15 mouse cellular contexts compared by ENCODE assay signal in genomic region chr16:21637201-21637819, GRCm38 (mm10). TPM values are rescaled to one million over a fixed set of nuclear protein-coding genes. Genes with fewer than 3 reads are reported as not detected.
A peak's percentile ranks its signal among the peaks of the same experiment; 100 is the strongest.
DNase-seq lines count a peak whose midpoint lies in the region; ATAC-seq and TF ChIP-seq lines count a peak whose summit lies in the region.
"Had no signal": no experiment of that assay in that cellular context is flagged by ENCODE, and none has a peak within 500 bp of the region (broad histone marks: within the 10 kb centered on the region; RNA-seq: fewer than 3 reads in every experiment).

No protein-coding gene starts in this region.

- no peaks in the 10 kb centered on the region for H3K27me3 ChIP-seq in liver, adult 2 months (ENCODE audit: control insufficient read depth, insufficient read depth, low read length)
- H3K27me3 ChIP-seq in liver, embryonic 11.5 days (replicated peaks; ENCODE audit: control insufficient read depth, insufficient read depth, low read length) = no peaks in the 10 kb centered on the region
- no peaks in the 10 kb centered on the region for H3K27me3 ChIP-seq in heart, embryonic 13.5 days (replicated peaks)
- no peaks in the 10 kb centered on the region for H3K27me3 ChIP-seq in liver, postnatal 0 days (ENCODE audit: insufficient read depth, low read length)
- no peaks in the 10 kb centered on the region for H3K27me3 ChIP-seq in forebrain, embryonic 15.5 days
- H3K27me3 ChIP-seq: embryonic facial prominence, embryonic 15.5 days; limb, embryonic 13.5 days; neural tube, embryonic 13.5 days had no signal

- no peaks in the 10 kb centered on the region for H3K36me3 ChIP-seq in liver, adult 2 months (ENCODE audit: control insufficient read depth, insufficient read depth, low read length)
- no peaks in the 10 kb centered on the region for H3K36me3 ChIP-seq in liver, embryonic 11.5 days (ENCODE audit: control insufficient read depth, insufficient read depth, low read length)
- H3K36me3 ChIP-seq in heart, embryonic 13.5 days = peaks cover 7% of the 10 kb centered on the region; the same call in 1 of the 2 replicates
- no peaks in the 10 kb centered on the region for H3K36me3 ChIP-seq in liver, postnatal 0 days (replicated peaks; ENCODE audit: insufficient read depth, low read length)
- H3K36me3 ChIP-seq in forebrain, embryonic 15.5 days = 0 out of 2 replicates have a peak, but pooled peaks cover 2% of the 10 kb centered on the region
- H3K36me3 ChIP-seq: embryonic facial prominence, embryonic 15.5 days; limb, embryonic 13.5 days had no signal

- no peak overlapping the region for H3K4me2 ChIP-seq in liver, embryonic 11.5 days
- H3K4me2 ChIP-seq in heart, embryonic 13.5 days = no peak overlapping the region
- H3K4me2 ChIP-seq in liver, postnatal 0 days (ENCODE audit: low read depth, low read length) = no peak overlapping the region
- no peak overlapping the region for H3K4me2 ChIP-seq in forebrain, embryonic 15.5 days (replicated peaks)
- H3K4me2 ChIP-seq: embryonic facial prominence, embryonic 15.5 days; limb, embryonic 13.5 days; neural tube, embryonic 13.5 days had no signal

- no peak for TF ChIP-seq POLR2A in liver, adult 2 months (IDR thresholded peaks at IDR 0.05; ENCODE audit: extremely low read depth, insufficient read depth, low read length)

- TF ChIP-seq CTCF in liver, adult 2 months (IDR thresholded peaks at IDR 0.05; ENCODE audit: low read depth, low read length) = no peak
- no peak for TF ChIP-seq CTCF in liver, postnatal 0 days (IDR thresholded peaks at IDR 0.05; ENCODE audit: low read depth)

- peaks cover 9% of the 10 kb centered on the region for H3K4me1 ChIP-seq in liver, adult 2 months (ENCODE audit: control insufficient read depth, insufficient read depth, low read length)
- H3K4me1 ChIP-seq in liver, embryonic 11.5 days (replicated peaks; ENCODE audit: control insufficient read depth, insufficient read depth, low read length) = peaks cover 5% of the 10 kb centered on the region; the same call in 1 of the 2 replicates
- peaks cover 40% of the 10 kb centered on the region for H3K4me1 ChIP-seq in heart, embryonic 13.5 days
- peaks cover 15% of the 10 kb centered on the region for H3K4me1 ChIP-seq in liver, postnatal 0 days (ENCODE audit: insufficient read depth)
- H3K4me1 ChIP-seq in forebrain, embryonic 15.5 days = no peaks in the 10 kb centered on the region
- H3K4me1 ChIP-seq: embryonic facial prominence, embryonic 15.5 days; limb, embryonic 13.5 days; neural tube, embryonic 13.5 days had no signal

- no peak for ATAC-seq in liver, embryonic 11.5 days (replicated peaks; ENCODE audit: low FRiP score)
- no peak for ATAC-seq in heart, embryonic 13.5 days (ENCODE audit: extremely low read depth, insufficient number of reproducible peaks, low FRiP score, low TSS enrichment)
- peak; percentile 54 for ATAC-seq in liver, postnatal 0 days
- no peak for ATAC-seq in forebrain, embryonic 15.5 days (replicated peaks)
- ATAC-seq: forebrain, embryonic 14.5 days had no signal

- no peaks in the 10 kb centered on the region for H3K9me3 ChIP-seq in liver, embryonic 11.5 days (ENCODE audit: control insufficient read depth, low read length)
- no peaks in the 10 kb centered on the region for H3K9me3 ChIP-seq in heart, embryonic 13.5 days
- H3K9me3 ChIP-seq in liver, postnatal 0 days (ENCODE audit: low read length) = no peaks in the 10 kb centered on the region
- H3K9me3 ChIP-seq in forebrain, embryonic 15.5 days = no peaks in the 10 kb centered on the region
- H3K9me3 ChIP-seq: embryonic facial prominence, embryonic 15.5 days; limb, embryonic 13.5 days; neural tube, embryonic 13.5 days had no signal

- H3K4me3 ChIP-seq in liver, adult 2 months (ENCODE audit: insufficient read depth, low read depth, low read length) = no peak overlapping the region
- H3K4me3 ChIP-seq in liver, embryonic 11.5 days (ENCODE audit: low read depth, low read length) = no peak overlapping the region
- H3K4me3 ChIP-seq in heart, embryonic 13.5 days = no peak overlapping the region
- no peak overlapping the region for H3K4me3 ChIP-seq in liver, postnatal 0 days (ENCODE audit: low read depth, low read length)
- H3K4me3 ChIP-seq in forebrain, embryonic 15.5 days = no peak overlapping the region
- H3K4me3 ChIP-seq: embryonic facial prominence, embryonic 15.5 days; limb, embryonic 13.5 days; neural tube, embryonic 13.5 days had no signal

- 76% methylated on average over 11 of the region's 11 CpGs for whole genome bisulfite sequencing in liver, adult 2 months
- 66% methylated on average over 11 of the region's 11 CpGs for WGBS in liver, embryonic 11.5 days
- WGBS in heart, embryonic 13.5 days = 67% methylated on average over 11 of the region's 11 CpGs
- WGBS in liver, postnatal 0 days (ENCODE audit: insufficient replicate concordance) = 55% methylated on average over 11 of the region's 11 CpGs
- 91% methylated on average over 11 of the region's 11 CpGs for WGBS in forebrain, embryonic 15.5 days

- H3K9ac ChIP-seq in liver, adult 2 months (ENCODE audit: low read depth, low read length) = peak overlapping the region; percentile 37
- no peak overlapping the region for H3K9ac ChIP-seq in liver, embryonic 11.5 days (ENCODE audit: low read depth, low read length)
- H3K9ac ChIP-seq in heart, embryonic 13.5 days = no peak overlapping the region
- no peak overlapping the region for H3K9ac ChIP-seq in liver, postnatal 0 days (replicated peaks)
- no peak overlapping the region for H3K9ac ChIP-seq in forebrain, embryonic 15.5 days (replicated peaks)
- H3K9ac ChIP-seq: embryonic facial prominence, embryonic 15.5 days; limb, embryonic 13.5 days; neural tube, embryonic 13.5 days had no signal

- TF ChIP-seq EP300 in liver, postnatal 0 days (IDR thresholded peaks at IDR 0.05; ENCODE audit: low read depth) = peak; percentile 27; the same call in 1 of the 2 replicates

- no peaks in the 10 kb centered on the region for H3K79me2 ChIP-seq in liver, adult 2 months (ENCODE audit: control insufficient read depth, insufficient read depth, low read length)

- peak; percentile 37 for DNase-seq in liver, adult 2 months (ENCODE audit: extremely low read depth, low read depth, low spot score)
- DNase-seq in liver, embryonic 11.5 days (ENCODE audit: low spot score) = no peak
- peak; percentile 46 for DNase-seq in NIH3T3 (ENCODE audit: low read depth)
- DNase-seq in liver, postnatal 0 days = no peak
- no peak for DNase-seq in spleen, adult 12 weeks (ENCODE audit: low spot score)
- DNase-seq: adrenal gland, postnatal 14 days; gastrocnemius, postnatal 25 days; kidney, postnatal 25 days; midbrain, embryonic 14.5 days had no signal

- H3K27ac ChIP-seq in liver, adult 2 months (replicated peaks; ENCODE audit: insufficient read depth, low read depth, low read length) = peak overlapping the region; percentile 70
- no peak overlapping the region for H3K27ac ChIP-seq in liver, embryonic 11.5 days (ENCODE audit: low read depth, low read length)
- peak overlapping the region; percentile 21; the same call in 1 of the 2 replicates for H3K27ac ChIP-seq in heart, embryonic 13.5 days (replicated peaks)
- peak overlapping the region; percentile 41 for H3K27ac ChIP-seq in liver, postnatal 0 days (ENCODE audit: low read depth)
- H3K27ac ChIP-seq in forebrain, embryonic 15.5 days (replicated peaks) = no peak overlapping the region
- H3K27ac ChIP-seq: embryonic facial prominence, embryonic 15.5 days; limb, embryonic 13.5 days; neural tube, embryonic 13.5 days had no signal

RNA-seq across cellular contexts. Expression of gene 2510009E07Rik, which starts 57.2 kb away (rescaled TPM):
- total RNA-seq in liver, adult 2 months (2014; rRNA removed) = 6.9 and 7.4 TPM in 2 replicates
- 3.6 and 3.7 TPM in 2 replicates for polyA plus RNA-seq in liver, adult 2 months (2012; rRNA removed)
- 5.6 and 5.7 TPM in 2 replicates for polyA plus RNA-seq in liver, embryonic 11.5 days (2014; fragmentation: Nextera tagmentation; extraction: Ambion mirVana)
- 19.3 and 19.5 TPM in 2 replicates for polyA plus RNA-seq in heart, embryonic 13.5 days (2015; fragmentation: Nextera tagmentation; extraction: Ambion mirVana)
- 3.5 and 3.7 TPM in 2 replicates for polyA plus RNA-seq in liver, postnatal 0 days (2015; fragmentation: Nextera tagmentation; extraction: Ambion mirVana)
- polyA plus RNA-seq in forebrain, embryonic 15.5 days (2015; fragmentation: Nextera tagmentation; extraction: Ambion mirVana) = 41.6 and 42.7 TPM in 2 replicates

Comparison
In these comparisons a context has a peak if more than half of its experiments do, and no peak if none do; other contexts are left out.
1. DNase-seq: peak in liver, adult 2 months (single experiment) and NIH3T3 (single experiment); none in liver, embryonic 11.5 days (single experiment), liver, postnatal 0 days (single experiment) and spleen, adult 12 weeks (single experiment).
2. H3K27ac ChIP-seq: peak in liver, adult 2 months (single experiment), heart, embryonic 13.5 days (single experiment) and liver, postnatal 0 days (single experiment); none in liver, embryonic 11.5 days (single experiment) and forebrain, embryonic 15.5 days (single experiment).